Mouse (Mus musculus): ENCODE measurements around the gene Clpb.

The Clpb gene

GRCm38 (mm10) chr7:101732096-101732495 lies 68.7 kb downstream of the Clpb start:
- no peak for DNase-seq

- no peak for DNase-seq
These were observed 69.6 kb downstream of the Clpb start for GRCm38 (mm10) chr7:101733042-101733441.

- DNase-seq, result no peak
These were observed 71.9 kb downstream of the Clpb start for GRCm38 (mm10) chr7:101735297-101735696.

- no peak for DNase-seq
These were observed 74.3 kb downstream of the Clpb start for GRCm38 (mm10) chr7:101737735-101738134.

- DNase-seq, result peak; percentile 18
These were observed 76.2 kb downstream of the Clpb start for GRCm38 (mm10) chr7:101739602-101740001.

- peak; percentile 23 for DNase-seq
These were observed 80.1 kb downstream of the Clpb start for GRCm38 (mm10) chr7:101743487-101743886.

- DNase-seq, result no peak
These were observed 83.3 kb downstream of the Clpb start for GRCm38 (mm10) chr7:101746559-101747334.

GRCm38 (mm10) chr7:101750268-101750667 lies 86.8 kb downstream of the Clpb start:
- no peak for DNase-seq

GRCm38 (mm10) chr7:101752346-101752745 lies 88.9 kb downstream of the Clpb start:
- DNase-seq, result no peak

- DNase-seq, result no peak
These were observed 90.1 kb downstream of the Clpb start for GRCm38 (mm10) chr7:101753492-101753891.

GRCm38 (mm10) chr7:101754416-101754815 lies 91.0 kb downstream of the Clpb start:
- DNase-seq, result no peak

- no peak for DNase-seq
These were observed 91.9 kb downstream of the Clpb start for GRCm38 (mm10) chr7:101755301-101755700.

GRCm38 (mm10) chr7:101761899-101762780 lies 98.7 kb downstream of the Clpb start:
- no peak for DNase-seq

GRCm38 (mm10) chr7:101767335-101767907 lies 104.0 kb downstream of the Clpb start:
- no peak for DNase-seq

- DNase-seq, result no peak
These were observed 106.6 kb downstream of the Clpb start for GRCm38 (mm10) chr7:101770051-101770450.

- no peak for DNase-seq
These were observed 108.2 kb downstream of the Clpb start for GRCm38 (mm10) chr7:101771604-101772003.

GRCm38 (mm10) chr7:101772687-101773086 lies 109.3 kb downstream of the Clpb start:
- peak; percentile 90 for DNase-seq

GRCm38 (mm10) chr7:101777053-101777452 lies 113.6 kb downstream of the Clpb start:
- DNase-seq, result no peak

- DNase-seq, result peak; percentile 52
These were observed 154.5 kb downstream of the Clpb start, which contains the start of gene Phox2a for GRCm38 (mm10) chr7:101817861-101818401. TSS of gene Phox2a (plus strand) at chr7:101818313.

- DNase-seq, result peak; percentile 42
These were observed 157.0 kb downstream of the Clpb start for GRCm38 (mm10) chr7:101820295-101821030.

GRCm38 (mm10) chr7:101821571-101822501 lies 158.4 kb downstream of the Clpb start:
- peak; percentile 69 for DNase-seq

All from retina, postnatal 1 day (tissue).